Mouse (Mus musculus) right cerebral cortex, adult 18-20 months (tissue): Measurements from ENCODE around the gene Gm20662.

Experiments
- DNase-seq: peaks from one replicate; pipeline ENCODE4 v3.0.0; 2022; ENCODE audit warnings: mixed read lengths

Gene Gm20662

DNA sequence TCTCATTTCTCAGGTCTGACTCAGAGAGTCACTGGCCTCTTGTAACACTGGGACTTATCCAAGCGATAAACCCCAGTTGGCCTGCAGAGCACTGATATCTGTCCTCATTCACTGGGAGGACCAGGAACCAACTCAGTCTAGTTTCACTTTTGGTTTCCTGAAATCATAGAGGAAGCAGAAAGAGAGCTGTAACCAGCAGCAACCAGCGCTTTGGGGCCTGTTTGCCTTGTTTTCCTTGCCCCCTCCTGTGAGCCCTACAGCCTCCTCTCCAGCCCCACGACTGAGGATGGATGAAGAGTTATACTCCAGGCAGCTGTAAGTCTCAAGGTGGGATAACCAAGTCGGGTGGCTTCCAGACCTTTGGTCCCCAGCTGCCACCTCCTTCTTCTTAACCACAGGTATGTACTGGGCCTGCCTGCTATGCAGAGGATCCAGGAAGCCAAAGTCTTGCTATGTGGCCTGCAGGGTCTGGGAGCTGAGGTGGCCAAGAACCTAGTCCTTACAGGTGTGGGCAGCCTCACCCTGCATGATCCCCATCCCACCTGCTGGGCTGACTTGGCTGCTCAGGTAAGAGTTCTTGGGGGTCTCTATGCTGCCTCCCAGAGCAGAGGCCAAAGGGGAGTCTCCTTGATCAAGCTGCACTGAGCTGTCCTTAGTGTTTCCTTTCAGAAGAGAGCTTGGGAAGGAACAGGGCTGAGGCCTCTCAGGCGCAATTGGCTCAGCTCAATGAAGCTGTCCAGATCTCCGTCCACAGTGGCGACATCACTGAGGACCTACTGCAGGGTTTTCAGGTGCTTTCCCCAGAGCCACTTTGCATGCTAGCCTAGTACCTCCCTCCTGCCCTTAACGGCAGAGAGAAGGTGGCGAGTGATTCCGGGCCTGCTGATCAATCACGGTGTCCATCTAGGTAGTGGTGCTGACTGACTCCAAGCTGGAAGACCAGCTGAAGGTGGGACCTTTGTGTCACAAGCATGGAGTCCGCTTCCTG lies 20.5 kb upstream of the Gm20662 start, which contains the start of gene Uba7:
Gene Uba7, plus strand, starts transcription at position 107 of the 988 bp plus-strand sequence.
- DNase-seq, result no peak

DNA sequence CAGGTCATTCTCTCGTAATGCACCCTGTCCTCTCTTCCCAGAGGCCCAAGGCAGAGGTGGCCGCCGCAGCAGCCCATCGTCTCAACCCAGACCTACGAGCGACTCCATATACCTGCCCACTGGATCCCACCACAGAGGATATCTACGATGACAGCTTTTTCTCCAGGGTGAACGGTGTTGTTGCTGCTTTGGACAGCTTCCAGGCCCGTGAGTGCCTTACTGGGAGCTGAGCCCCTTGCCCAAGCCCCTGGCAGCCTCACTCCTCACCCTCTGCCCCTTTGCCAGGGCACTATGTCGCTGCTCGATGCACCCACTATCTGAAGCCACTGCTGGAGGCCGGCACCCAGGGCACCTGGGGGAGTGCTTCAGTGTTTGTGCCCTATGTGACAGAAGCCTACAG lies 17.3 kb upstream of the Gm20662 start:
- DNase-seq, result no peak

DNA sequence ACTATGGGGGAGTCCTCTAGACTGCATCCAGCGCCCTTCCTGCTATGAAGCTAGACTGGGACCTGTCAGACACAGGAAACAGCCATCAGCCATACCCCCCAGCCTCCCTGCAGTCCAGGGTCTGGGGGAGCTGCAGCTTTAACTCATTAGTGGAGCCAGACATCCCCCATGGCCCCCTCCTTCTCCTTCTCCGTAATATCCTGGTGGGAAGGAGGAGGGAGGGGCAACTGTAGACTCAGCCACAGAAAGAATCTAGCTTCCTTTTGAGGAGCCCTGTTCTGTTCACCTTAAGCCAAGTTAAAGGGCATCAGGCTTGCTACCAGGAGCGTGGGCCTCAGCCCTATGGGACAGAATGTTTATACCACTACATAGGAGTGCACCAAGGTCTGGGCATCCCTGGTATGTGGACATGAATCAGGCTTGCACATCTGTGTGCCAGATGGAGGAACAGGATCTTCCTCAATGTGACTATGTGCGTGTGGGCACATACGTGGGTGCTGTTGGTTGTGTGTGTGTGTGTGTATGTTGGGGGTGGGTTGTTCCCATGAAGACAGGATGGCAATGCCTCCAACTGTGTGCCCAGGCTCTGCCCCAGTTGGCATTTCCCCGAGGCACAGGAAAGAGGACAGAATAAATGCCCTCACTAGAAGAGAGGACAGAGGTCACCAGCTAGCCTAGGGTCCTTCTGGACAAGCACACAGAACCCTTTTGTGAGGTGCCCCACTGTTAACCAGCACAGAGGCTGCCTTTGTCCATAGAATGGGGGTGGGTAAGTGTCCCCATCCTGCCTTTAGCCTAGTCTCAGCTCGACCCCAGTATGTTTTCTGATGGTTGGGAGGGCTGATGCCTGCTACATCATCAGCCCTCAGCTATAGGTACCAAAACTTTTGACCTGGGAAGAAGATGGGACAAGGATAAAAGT lies 14.2 kb upstream of the Gm20662 start:
- DNase-seq, result peak; percentile 64

DNA sequence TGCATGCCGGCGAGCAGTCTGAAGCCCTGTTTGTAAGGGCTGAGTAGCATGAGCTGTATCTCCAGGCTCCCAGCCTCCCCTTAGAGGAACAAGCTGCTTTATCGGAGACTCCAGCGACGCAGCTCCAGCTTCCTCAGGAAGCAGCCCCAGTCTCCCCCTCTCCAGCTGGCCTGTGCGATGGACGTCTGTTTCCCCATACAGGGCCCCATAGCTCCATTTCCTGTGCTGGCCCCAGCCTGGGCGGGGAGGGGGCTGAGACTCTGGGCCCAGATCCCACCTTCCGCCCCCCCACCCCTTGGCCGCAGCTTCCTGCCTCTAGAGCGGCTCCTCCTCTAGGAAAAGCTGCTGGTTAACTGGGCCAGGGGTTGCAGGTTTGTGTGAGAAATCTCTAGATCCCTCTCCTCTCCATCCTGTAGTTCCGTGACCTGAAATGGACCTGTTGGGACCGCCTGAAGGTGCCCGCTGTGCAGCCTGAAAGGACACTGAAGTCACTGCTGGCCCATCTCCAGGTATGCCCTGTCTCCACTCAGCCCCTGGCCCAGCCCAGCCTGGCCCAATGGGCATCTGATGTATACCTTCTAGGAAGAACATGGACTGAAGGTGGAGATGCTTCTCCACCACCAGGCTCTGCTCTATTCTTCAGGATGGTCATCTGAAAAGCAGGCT lies 13.3 kb upstream of the Gm20662 start, which contains the start of gene Gm20661:
Gene Gm20661, plus strand, starts transcription at position 378 of the 666 bp plus-strand sequence.
- no peak for DNase-seq

DNA sequence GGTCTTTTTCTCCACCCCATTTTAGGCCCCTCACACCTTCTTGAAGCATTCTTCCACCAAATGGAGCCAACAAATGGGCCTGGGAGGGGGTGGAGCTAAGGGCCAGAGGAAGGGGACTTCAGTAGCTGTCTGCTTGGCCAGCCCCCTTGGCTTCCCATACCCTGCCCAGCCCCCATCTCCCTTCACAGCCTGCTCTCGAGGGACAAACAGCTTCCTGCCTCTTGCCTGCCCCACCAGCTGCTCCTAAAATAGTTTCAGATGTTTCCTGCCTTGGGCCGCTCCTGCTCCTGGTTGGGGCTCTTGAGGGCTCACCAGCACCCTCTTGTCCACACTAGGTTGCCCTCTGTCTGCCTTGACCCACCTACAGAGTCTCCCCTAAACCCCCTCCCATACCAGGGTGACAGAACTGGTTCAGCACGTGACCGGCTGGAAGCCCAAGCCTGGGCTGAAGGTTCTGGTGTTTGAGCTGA lies 12.7 kb upstream of the Gm20662 start:
- peak; percentile 36 for DNase-seq

DNA sequence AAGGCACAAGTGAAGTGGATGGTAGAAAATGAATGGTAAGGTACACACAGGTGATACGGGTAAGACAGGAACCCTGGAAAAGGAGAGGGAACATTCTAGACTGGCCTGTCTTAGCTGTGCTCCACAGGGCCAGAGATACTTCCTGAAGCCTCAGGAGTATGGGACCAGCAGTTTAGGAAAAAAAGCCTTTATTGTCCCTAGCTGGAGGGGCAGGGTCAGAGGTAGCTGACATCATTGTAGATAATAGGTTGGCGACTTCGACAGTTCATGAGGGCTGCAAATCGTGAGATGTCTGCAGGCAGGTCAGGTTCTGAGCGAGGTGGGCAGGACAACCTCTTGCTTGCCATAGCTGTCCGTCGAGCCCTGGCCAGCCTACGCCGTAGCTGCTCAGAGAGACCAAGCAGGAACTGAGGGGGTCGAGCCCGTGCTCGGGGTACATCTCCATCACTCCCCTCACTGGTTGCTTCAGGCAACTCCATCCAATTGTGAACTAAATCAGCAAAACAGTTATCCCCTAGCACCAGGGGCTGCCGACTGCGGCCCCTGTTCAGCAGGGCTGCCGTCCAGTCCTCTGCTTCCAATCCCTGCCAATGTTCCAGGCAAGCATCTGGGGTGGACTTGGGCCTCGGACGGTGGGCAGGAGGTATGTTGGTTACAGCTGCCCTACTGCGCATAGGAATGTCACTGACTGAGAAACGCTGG lies 11.9 kb upstream of the Gm20662 start:
- no peak for DNase-seq

DNA sequence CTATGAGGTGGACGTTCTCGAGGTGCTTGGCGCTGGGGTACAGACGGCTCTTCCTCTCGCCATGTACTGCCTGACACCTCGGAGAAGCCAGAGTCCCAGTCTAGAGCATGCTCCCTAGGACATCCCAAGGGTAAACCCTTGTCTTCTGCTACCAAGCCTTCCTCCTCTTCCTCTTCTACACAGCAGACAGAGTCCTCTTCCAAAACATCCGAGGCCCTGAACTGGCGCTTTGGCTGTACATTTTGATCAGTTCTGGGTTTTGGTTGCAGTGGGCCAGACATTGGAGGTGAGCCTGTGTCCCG lies 11.4 kb upstream of the Gm20662 start:
- DNase-seq, result no peak

DNA sequence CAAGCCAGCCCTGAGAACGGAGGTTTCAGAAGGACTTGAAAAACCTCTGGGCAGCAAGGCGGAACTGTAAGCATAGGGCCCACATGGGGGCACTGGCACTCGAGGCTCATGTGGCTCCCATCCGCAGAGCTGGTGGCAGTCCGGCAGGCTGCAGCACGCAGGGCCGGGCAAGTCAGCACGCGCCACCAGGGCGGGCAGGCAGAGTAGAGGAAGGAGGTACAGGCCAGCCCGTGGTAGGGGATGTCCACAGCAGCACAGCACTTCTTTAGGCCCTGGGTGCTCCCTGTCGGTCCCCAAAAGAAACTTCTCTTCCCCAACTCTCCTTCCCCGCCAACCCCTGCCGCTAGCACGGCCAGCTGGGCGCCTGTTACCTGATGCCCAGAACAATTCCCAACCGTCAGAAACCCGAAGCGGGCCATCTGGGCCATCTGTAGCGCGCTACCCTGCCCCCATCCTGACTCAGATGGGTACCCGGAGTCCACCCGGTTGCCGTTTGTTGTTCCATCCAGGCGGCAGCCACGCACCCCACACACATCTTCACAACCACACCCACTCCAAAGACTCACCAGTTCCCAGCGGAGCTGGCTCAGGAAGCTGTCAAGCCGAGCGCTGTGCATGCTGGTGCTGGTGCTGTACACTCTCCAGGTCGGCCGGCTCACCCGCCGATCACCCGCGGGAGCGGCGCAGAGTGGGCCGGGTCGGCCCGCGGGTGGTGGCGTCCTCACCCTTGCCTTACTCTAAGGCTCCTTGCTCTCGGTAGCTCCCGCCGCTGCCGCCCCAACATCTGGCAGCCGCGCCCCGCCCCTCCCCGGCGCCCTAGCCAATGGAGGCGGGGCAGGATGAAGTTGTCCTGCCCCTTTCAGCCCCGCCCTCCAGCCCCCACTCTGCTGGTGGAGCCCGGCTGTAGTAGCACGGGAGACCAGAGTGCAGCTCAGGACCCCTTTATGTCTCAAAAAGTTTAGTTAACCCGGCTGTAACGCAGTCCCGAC lies 10.7 kb upstream of the Gm20662 start, which contains the start of gene Inka1:
Gene Inka1, minus strand, starts transcription at position 749 of the 989 bp plus-strand sequence.
- DNase-seq, result peak; percentile 86

DNA sequence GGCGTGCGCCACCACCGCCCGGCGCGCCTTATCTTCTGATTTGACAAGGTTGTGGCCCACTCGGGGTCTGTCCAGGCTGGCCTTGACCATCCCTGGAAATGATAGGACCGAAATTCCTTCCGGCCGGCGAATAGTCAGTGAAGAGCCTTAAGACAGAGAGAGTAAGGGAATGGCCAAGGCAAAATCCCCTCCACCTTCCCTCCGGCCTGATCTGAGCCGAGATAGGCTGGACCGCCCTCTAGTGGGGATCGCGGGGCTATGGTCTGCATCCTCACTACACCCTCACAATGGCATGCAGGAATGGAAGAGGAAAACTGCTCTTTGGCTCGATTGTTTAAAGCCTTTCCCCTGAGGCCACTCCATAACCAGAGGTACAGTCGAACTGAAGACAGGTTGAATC lies 9.8 kb upstream of the Gm20662 start:
- DNase-seq, result peak; percentile 73

DNA sequence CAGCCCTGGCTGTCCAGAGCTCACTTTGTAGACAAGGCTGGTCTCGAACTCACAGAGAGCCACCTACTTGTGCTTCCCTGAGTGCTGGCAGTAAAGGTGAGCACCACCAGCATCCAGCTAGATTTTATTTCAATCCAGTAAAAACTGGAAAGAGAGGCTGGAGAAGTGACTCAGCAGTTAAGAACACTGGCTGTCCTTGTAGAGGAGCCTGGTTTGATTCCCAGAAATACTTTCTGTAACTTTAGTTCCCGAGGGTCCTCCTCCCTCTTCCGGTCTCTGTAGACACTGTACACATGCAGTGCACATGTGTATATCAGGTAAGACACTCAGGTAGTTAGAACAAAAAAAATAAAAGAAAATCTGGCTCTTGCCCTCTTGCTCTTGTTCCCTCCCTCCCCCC lies 8.2 kb upstream of the Gm20662 start:
- no peak for DNase-seq

DNA sequence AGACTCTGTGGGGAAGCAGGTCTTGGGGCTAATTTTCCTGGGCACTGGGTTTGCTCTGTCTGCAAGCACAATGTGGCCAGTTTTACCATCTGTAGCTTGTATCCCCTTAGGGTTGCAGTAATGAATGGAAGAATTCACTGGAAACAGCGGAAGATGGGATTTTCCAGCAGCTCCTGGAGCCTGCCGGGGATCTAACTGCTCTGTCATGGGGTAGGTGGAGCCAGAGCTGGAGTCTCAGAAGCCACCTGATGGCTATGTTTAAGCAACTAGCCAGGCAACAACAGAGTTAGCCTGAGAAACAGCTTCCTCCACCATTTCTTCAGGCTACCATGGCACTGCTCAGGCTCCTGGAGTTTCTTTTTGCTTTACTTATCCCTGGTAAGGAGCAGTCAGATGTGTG lies 4.0 kb upstream of the Gm20662 start, which contains the start of gene Cdhr4:
Gene Cdhr4, plus strand, starts transcription at position 301 of the 400 bp plus-strand sequence.
- DNase-seq, result no peak

DNA sequence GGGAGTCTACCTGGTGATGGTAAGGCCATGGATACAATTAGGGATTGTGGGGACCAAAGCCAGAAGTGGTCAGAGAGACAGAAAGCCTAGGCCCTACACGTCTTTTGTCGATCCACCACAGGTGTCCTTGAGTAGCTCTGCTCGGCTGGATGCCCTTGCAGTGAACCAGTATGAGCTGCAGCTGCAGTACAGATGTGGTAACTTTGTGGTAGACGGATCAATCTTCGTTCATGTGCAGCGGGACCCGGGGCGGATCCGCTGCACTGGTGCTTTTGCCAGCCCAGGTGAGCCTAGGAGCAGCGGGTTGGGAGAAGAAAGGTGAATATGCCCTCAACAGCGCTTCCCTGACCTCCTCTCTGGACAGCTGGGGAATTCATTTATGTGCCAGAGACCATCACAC lies 3.1 kb upstream of the Gm20662 start:
- no peak for DNase-seq

DNA sequence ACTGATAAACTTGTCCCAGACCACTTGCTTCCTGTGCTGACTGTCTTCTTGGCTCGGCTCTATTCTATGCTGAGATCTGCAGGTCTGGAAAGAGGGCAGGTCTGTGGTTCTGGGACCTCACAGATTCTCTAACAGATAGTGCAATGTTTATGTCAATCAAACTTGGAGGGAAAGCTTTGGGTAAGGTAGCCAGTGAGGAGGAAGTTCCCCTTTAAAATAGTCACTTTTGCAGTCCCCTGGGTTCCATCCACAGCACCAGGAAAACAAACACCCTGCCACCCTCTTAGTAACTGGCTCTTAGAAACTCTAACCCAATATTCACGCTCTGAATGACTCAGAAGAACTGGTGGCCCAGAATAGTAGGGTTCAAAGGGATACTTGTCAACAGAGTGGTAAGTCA lies 1.7 kb upstream of the Gm20662 start:
- DNase-seq, result no peak

DNA sequence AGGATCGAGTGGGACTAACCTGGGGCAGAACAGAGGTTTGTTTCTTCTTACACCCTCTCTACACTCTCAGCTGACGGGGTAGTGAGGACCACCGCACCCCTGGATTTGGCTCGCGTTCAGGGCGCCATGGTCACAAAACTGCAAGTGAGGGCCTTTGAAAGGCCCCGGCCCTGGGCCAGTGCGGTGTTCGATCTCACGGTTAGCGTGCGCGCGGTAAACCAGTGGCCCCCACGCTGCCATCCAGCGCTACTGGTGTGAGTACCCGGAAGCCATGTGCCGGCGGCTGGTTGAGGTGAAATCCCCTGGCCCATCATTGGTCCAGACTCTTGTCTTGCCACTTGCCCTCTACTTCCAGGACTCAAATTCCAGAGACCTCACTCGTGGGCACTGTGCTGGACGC lies 636 bp upstream of the Gm20662 start:
- no peak for DNase-seq

DNA sequence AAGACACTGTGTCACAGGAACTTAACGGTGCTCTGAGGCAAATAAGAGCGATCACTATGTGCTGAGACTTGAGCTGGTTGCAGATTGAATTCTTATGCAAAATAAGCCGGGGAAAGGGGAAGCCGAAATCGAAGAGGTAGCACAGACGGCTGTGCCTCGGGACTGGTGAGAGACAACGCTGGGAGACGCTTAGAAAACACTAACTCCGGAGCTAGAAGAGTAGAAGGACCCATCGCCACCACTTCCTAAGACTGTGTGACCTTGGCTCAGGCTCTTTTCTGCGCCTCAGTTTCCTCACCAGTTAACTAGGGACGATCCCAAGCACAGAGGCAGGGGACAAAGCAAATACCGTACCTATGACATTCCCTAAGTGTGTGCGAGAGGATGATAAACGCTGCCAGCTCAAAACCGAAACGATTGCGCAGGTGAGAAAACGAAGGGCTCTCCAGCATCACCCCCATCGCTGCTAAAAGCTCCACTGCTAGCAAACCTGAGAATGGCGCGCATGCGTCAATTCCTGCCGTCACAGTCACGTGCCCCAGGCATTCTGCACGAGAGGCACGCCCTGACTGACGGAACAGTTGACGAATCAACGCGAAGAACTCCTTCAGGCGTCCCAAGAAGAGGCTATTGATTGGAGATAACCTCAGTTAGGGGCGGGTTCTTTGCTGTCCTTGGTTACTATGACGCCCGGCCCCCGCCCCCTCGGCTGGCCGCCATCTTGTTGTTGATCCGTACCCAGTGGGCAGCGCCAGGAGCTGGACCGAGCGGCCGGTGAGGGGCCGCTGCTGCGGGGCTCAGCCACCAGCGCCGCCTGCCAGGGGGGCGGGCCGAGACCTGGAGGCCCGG lies 6.0 kb downstream of the Gm20662 start, which contains the start of gene Ip6k1:
Gene Ip6k1, plus strand, starts transcription at position 580 of the 849 bp plus-strand sequence.
- DNase-seq, result peak; percentile 100

DNA sequence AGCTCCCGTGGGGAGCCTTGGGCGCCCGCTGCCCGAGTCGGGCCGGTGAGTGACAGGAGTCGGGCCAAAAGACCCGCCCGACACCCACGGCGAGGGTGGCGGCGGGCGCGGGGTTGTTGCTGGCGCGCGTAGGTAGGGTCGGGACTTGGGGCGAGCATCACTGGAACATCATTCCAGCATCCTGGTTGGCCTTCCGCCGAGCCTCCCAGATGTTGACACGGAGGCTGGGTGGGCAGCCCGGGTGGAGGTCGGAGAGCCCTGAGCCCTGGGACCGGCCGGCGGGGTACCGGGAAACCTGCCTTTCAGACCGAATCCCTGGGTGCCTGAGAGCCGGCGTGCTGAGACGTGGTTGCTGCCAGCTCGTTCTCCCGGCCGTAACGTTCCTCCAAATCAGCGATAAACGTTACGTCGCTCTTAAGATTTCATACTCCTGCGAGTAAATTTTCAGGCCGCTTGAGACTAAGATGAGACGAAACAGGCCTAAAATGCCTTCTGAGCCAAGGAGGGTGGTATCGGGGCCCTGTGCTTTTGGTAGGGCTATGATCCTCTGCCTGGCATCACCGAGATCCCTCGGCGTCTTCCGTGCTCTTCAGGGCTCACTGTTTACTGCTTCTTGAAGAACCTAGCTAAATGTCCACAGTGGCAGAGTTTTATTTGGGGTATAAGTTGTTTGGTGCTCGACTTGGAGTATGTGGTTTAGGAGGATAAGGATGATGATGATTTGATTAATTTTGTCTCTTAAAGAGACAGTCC lies 6.8 kb downstream of the Gm20662 start:
- DNase-seq, result no peak

DNA sequence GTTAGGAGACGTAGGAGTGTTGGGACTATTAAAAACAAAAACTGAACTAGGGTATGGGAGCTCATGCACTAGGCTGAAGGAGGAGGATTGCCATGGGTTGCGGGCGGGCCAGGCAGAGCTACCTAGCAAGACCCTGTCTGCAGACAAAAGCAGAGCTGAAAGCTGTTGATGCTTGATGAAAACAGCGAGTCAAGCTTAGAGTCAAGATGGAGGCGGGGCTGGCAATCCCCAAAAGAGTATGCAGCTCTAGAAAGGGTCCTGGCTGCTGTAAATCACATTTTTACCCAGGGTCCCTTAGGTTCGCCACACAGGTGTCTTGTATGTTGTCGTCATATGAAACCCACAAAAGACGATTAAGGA lies 7.4 kb downstream of the Gm20662 start:
- no peak for DNase-seq

DNA sequence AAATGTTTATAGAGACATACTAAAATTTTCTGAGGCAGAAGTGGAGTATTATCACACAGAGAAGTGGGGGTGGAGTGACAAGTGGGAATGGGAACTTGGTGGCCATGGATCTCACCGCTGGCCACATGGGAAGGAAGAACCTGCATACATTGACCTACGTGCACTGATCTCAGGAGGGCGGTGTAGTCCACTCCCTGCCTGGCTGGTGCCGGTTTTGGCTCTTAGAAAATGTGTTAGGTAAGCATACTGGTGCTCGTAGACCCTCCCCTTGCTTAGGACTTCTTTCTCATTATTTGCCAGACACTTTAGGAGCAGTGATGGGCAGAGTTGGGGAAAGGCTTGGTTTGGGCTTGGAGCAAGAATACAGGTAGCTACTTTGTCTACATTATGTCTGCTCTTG lies 11.9 kb downstream of the Gm20662 start:
- no peak for DNase-seq

DNA sequence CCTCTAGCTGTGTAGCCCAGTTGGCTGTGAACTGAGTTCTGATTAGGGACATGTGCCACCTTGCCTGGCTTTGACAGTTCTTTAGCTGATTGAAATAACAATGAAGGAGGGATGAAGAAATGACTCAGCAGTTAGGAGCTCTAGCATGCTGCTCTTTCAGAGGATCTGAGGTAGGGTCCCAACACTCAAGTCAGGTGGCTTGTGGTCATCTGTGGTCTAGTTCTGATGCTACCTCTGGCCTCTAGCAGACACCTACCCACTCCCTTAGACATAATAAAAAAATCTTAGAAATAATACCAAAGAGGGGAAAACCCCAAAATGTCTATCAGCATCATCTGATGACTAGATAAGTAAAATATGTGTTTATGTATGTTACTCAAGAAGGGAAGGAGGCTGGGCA lies 14.2 kb downstream of the Gm20662 start:
- DNase-seq, result no peak
